Mouse (Mus musculus) CD4-positive, CD25-positive, alpha-beta regulatory T cell, adult 4 months (primary cell): ENCODE results near the gene Zfp579. TPM values are rescaled to one million over a fixed set of nuclear protein-coding genes. Genes with fewer than 3 reads are reported as not detected.
"Not testable (repeated sequence)": the region's sequence is repeated elsewhere in the genome, so short reads cannot be mapped to it uniquely, and the experiment has no call there.

ENCODE experiments used
- ATAC-seq: one replicate; pipeline ENCODE4 v1.8.0; 2017
- polyA plus RNA-seq, 2 experiments: library from polyadenylated mRNA; unstranded; fragments of 100-300 nt; shearing (Covaris generic); gene quantifications; one replicate each; pipeline ENCODE4 v1.2.1; 2017

Gene Zfp579
- polyA plus RNA-seq, 2 experiments from 2014 or later, result 3.6 to 6.4 TPM

GRCm38 (mm10) chr7:5015118-5016001 is 19.4 kb upstream of the Zfp579 start, which contains the start of gene Gm44973:
Gm44973 (plus strand) TSS chr7:5015496.
- ATAC-seq, result peak; percentile 77

- ATAC-seq, result peak; percentile 74
Observed at GRCm38 (mm10) chr7:5014251-5015117, 18.5 kb upstream of the Zfp579 start, which contains the start of the genes Zfp524 and Fiz1. Zfp524 (plus strand) TSS chr7:5014415. Fiz1 (minus strand) TSS chr7:5014697.

- no peak for ATAC-seq
Observed at GRCm38 (mm10) chr7:5012681-5013513, 16.9 kb upstream of the Zfp579 start.

- ATAC-seq, result no peak
Observed at GRCm38 (mm10) chr7:5008229-5008628, 12.3 kb upstream of the Zfp579 start.

GRCm38 (mm10) chr7:5002876-5003275 is 6.9 kb upstream of the Zfp579 start:
- ATAC-seq, result not testable (repeated sequence)

- ATAC-seq, result peak; percentile 52
Observed at GRCm38 (mm10) chr7:4999876-5000275, 3.9 kb upstream of the Zfp579 start.

GRCm38 (mm10) chr7:4996934-4997333 is 976 bp upstream of the Zfp579 start:
- ATAC-seq, result no peak

GRCm38 (mm10) chr7:4995268-4996002 is 523 bp downstream of the Zfp579 start:
- peak; percentile 8 for ATAC-seq

GRCm38 (mm10) chr7:4993999-4994788 is 1.8 kb downstream of the Zfp579 start:
- ATAC-seq, result no peak

GRCm38 (mm10) chr7:4993347-4993998 is 2.5 kb downstream of the Zfp579 start:
- no peak for ATAC-seq

GRCm38 (mm10) chr7:4988250-4988649 is 7.7 kb downstream of the Zfp579 start:
- no peak for ATAC-seq

- no peak for ATAC-seq
Observed at GRCm38 (mm10) chr7:4976832-4977231, 19.1 kb downstream of the Zfp579 start.

- no peak for ATAC-seq
Observed at GRCm38 (mm10) chr7:4975455-4975854, 20.5 kb downstream of the Zfp579 start.

- peak; percentile 26 for ATAC-seq
Observed at GRCm38 (mm10) chr7:4972321-4973047, 23.5 kb downstream of the Zfp579 start.

- ATAC-seq, result no peak
Observed at GRCm38 (mm10) chr7:4971710-4972109, 24.2 kb downstream of the Zfp579 start.

GRCm38 (mm10) chr7:4971068-4971467 is 24.9 kb downstream of the Zfp579 start, which contains the start of gene Sbk3:
Sbk3 (minus strand) TSS chr7:4971168.
- no peak for ATAC-seq

- no peak for ATAC-seq
Observed at GRCm38 (mm10) chr7:4964988-4965387, 31.0 kb downstream of the Zfp579 start.

GRCm38 (mm10) chr7:4964272-4964671 is 31.7 kb downstream of the Zfp579 start, which contains the start of gene Sbk2:
Sbk2 (minus strand) TSS chr7:4964406.
- peak; percentile 96 for ATAC-seq

- no peak for ATAC-seq
Observed at GRCm38 (mm10) chr7:4963527-4963926, 32.4 kb downstream of the Zfp579 start.
